Mouse (Mus musculus) thymus, adult 2 months (tissue): Measurements from ENCODE around the gene Olfr868. TPM values are rescaled to one million over a fixed set of nuclear protein-coding genes. Genes with fewer than 3 reads are reported as not detected.

Experiments
- DNase-seq: peaks from one replicate; pipeline ENCODE4 v3.0.0; 2021
- H3K27ac ChIP-seq: fragments of 200-500 bp; 2 replicates; pipeline ENCODE4 v1.5.1; 2012; ENCODE audit warnings: low read length, control low read depth; ENCODE audit not compliant: control insufficient read depth, insufficient read depth
- H3K27me3 ChIP-seq: fragments of 200-500 bp; 2 replicates; pipeline ENCODE4 v1.6.1; 2012; ENCODE audit warnings: mild to moderate bottlenecking, low read length, moderate library complexity, mixed read lengths; ENCODE audit not compliant: control insufficient read depth, insufficient read depth
- H3K36me3 ChIP-seq: fragments of 200-500 bp; 2 replicates; pipeline ENCODE4 v1.6.1; 2012; ENCODE audit warnings: mild to moderate bottlenecking, low read length, moderate library complexity; ENCODE audit not compliant: control insufficient read depth, insufficient read depth
- H3K4me1 ChIP-seq: fragments of 200-500 bp; replicated peaks from 2 replicates; pipeline ENCODE4 v1.6.1; 2012; ENCODE audit warnings: low read length; ENCODE audit not compliant: control insufficient read depth, insufficient read depth
- H3K4me3 ChIP-seq: fragments of 200-500 bp; 2 replicates; pipeline ENCODE4 v1.5.1; 2012; ENCODE audit warnings: mild to moderate bottlenecking, low read length, control low read depth, moderate library complexity; ENCODE audit not compliant: control insufficient read depth, insufficient read depth
- CTCF ChIP-seq: fragments of 200-500 bp; IDR thresholded peaks from 2 replicates; pipeline ENCODE4 v1.5.1; 2012; ENCODE audit warnings: mild to moderate bottlenecking, control low read depth, low read length, moderate library complexity, borderline replicate concordance; ENCODE audit not compliant: control insufficient read depth, poor library complexity, insufficient read depth; ENCODE audit errors: extremely low read depth
- POLR2A ChIP-seq: fragments of 200-500 bp; IDR thresholded peaks from 2 replicates; pipeline ENCODE4 v1.6.1; 2012; ENCODE audit warnings: mild to moderate bottlenecking, low read length, control low read depth, moderate library complexity; ENCODE audit not compliant: control insufficient read depth, poor library complexity, insufficient read depth; ENCODE audit errors: extremely low read depth
- WGBS: fragments of 180-500 bp; shearing (Covaris S2); methylation state at CpG from one replicate; pipeline ENCODE4 v1.1.7; 2018; 5-methylcytosine and 5-hydroxymethylcytosine counted together
- polyA plus RNA-seq: library from polyadenylated mRNA; depleted of rRNA; stranded (reverse); fragments of >200 nt; gene quantifications from 2 replicates; pipeline ENCODE4 v1.2.3, GENCODE M21; 2012; rRNA removed

Gene Olfr868
- polyA plus RNA-seq, 1 experiment, result not detected

- Histone ChIP-seq H3K27me3 (no peaks in the 10 kb centered on the region), H3K27ac (no peak overlapping the region), H3K4me3 (no peak overlapping the region), H3K36me3 (no peaks in the 10 kb centered on the region), H3K4me1 (no peaks in the 10 kb centered on the region)
- TF ChIP-seq CTCF (no peak), POLR2A (no peak)
- 93% methylated on average over 3 of the region's 3 CpGs for WGBS
- DNase-seq, result no peak
These were observed 51.3 kb downstream of the Olfr868 start for GRCm38 (mm10) chr9:20149706-20150105.

Other genes with a start within 250 kb of the Olfr868 start
- not detected in 2 replicates for gene Olfr860, start 248.9 kb upstream of the Olfr868 start, polyA plus RNA-seq
- not detected in 2 replicates for gene Olfr862, start 210.6 kb upstream of the Olfr868 start, polyA plus RNA-seq
- not detected in 2 replicates for gene Olfr77, start 181.8 kb upstream of the Olfr868 start, polyA plus RNA-seq
- not detected in 2 replicates for gene Olfr866, start 70.6 kb upstream of the Olfr868 start, polyA plus RNA-seq
- gene Olfr867, start 41.1 kb upstream of the Olfr868 start, polyA plus RNA-seq, result not detected in 2 replicates
- gene Olfr869, start 30.4 kb downstream of the Olfr868 start, polyA plus RNA-seq, result not detected in 2 replicates
- not detected in 2 replicates for gene Olfr870, start 75.4 kb downstream of the Olfr868 start, polyA plus RNA-seq
- not detected in 2 replicates for gene Olfr871, start 113.6 kb downstream of the Olfr868 start, polyA plus RNA-seq
- not detected in 2 replicates for gene Olfr872, start 138.5 kb downstream of the Olfr868 start, polyA plus RNA-seq
- gene Olfr39, start 183.7 kb downstream of the Olfr868 start, polyA plus RNA-seq, result not detected in 2 replicates
- not detected in 2 replicates for gene Olfr873, start 199.9 kb downstream of the Olfr868 start, polyA plus RNA-seq
- not detected in 2 replicates for gene Olfr18, start 237.5 kb downstream of the Olfr868 start, polyA plus RNA-seq